Comparison of ENCODE assay signal across 29 mouse cellular contexts in the genomic region with DNA sequence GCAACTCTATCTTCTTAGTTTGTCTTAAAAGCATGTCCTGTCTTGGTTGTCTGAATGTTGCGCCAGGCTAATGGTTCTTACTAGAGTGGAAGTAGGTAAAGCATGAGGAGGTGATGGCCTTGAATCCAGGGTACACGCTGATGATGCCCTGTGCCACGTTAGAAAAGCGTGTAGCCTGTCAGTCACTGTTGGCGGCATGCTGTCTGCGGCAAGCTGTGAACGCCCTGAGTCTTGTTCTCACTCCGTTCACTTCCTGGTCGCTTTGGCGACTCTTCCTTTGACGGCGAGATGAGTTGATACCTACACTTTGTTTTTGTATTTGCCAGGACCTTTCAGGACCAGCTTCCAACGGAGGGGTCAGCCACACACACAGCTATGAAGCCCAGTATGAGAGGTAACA. TPM values are rescaled to one million over a fixed set of nuclear protein-coding genes. Genes with fewer than 3 reads are reported as not detected.
"Had no signal": no experiment of that assay in that cellular context is flagged by ENCODE, and none has a peak within 500 bp of the region (broad histone marks: within the 10 kb centered on the region; RNA-seq: fewer than 3 reads in every experiment).

No protein-coding gene starts in this region.

- DNase-seq: liver, embryonic 13.5 days; liver, postnatal 0 days; lung, adult 2 months; lung, postnatal 14 days; lung, postnatal 36 days; retina, postnatal 1 day; right cerebral cortex, adult 18-20 months; right cerebral cortex, postnatal 25 days; right cerebral cortex, postnatal 4 days; spleen, adult 18-20 months; thymus, adult 18-20 months; thymus, postnatal 14 days; thymus, postnatal 36 days had no signal

- ATAC-seq: liver, postnatal 0 days; lung, postnatal 0 days; midbrain, embryonic 13.5 days; midbrain, embryonic 16.5 days had no signal

- H3K9me3 ChIP-seq: liver, embryonic 13.5 days; liver, embryonic 15.5 days; lung, embryonic 15.5 days; midbrain, embryonic 10.5 days; midbrain, embryonic 13.5 days; neural tube, embryonic 13.5 days; neural tube, embryonic 15.5 days had no signal

- H3K4me3 ChIP-seq: liver, embryonic 13.5 days; liver, embryonic 15.5 days; lung, embryonic 15.5 days; midbrain, embryonic 10.5 days; midbrain, embryonic 13.5 days; myocyte; neural tube, embryonic 13.5 days; neural tube, embryonic 15.5 days had no signal

- H3K27ac ChIP-seq: liver, embryonic 13.5 days; liver, embryonic 15.5 days; lung, embryonic 15.5 days; macrophage; midbrain, embryonic 10.5 days; midbrain, embryonic 13.5 days; neural tube, embryonic 13.5 days; neural tube, embryonic 15.5 days had no signal

- H3K9ac ChIP-seq: liver, embryonic 13.5 days; liver, embryonic 15.5 days; liver, postnatal 0 days; lung, embryonic 15.5 days; midbrain, embryonic 13.5 days; neural tube, embryonic 13.5 days; neural tube, embryonic 15.5 days had no signal

- H3K4me2 ChIP-seq: liver, embryonic 13.5 days; liver, embryonic 15.5 days; lung, embryonic 15.5 days; midbrain, embryonic 13.5 days; neural tube, embryonic 13.5 days; neural tube, embryonic 15.5 days had no signal

- H3K27me3 ChIP-seq: liver, embryonic 13.5 days; liver, embryonic 15.5 days; lung, embryonic 15.5 days; midbrain, embryonic 13.5 days; neural tube, embryonic 13.5 days; neural tube, embryonic 15.5 days had no signal

RNA-seq across cellular contexts. Expression of a gene that starts 50.2 kb away (rescaled TPM):
- polyA plus RNA-seq: liver, embryonic 13.5 days; liver, embryonic 15.5 days; liver, postnatal 0 days; lung, adult 2 months; lung, embryonic 15.5 days; lung, postnatal 0 days; macrophage; midbrain, embryonic 10.5 days; midbrain, embryonic 13.5 days; midbrain, embryonic 16.5 days; myocyte; neural tube, embryonic 11.5 days; neural tube, embryonic 13.5 days; neural tube, embryonic 15.5 days; small intestine, adult 2 months; stomach, embryonic 14.5 days; stomach, embryonic 16.5 days; thymus, postnatal 0 days had no signal

RNA-seq across cellular contexts. Expression of a gene that starts 55.3 kb away (rescaled TPM):
- total RNA-seq: megakaryocyte progenitor cell, adult 5-6 weeks had no signal
- polyA plus RNA-seq: liver, embryonic 13.5 days; liver, embryonic 15.5 days; liver, postnatal 0 days; lung, adult 2 months; lung, embryonic 15.5 days; lung, postnatal 0 days; macrophage; small intestine, adult 2 months; thymus, postnatal 0 days had no signal
